Mouse (Mus musculus) heart, embryonic 14.5 days (tissue): ENCODE results near the gene Mapk11. TPM values are rescaled to one million over a fixed set of nuclear protein-coding genes. Genes with fewer than 3 reads are reported as not detected.
A peak's percentile ranks its signal among the peaks of the same experiment; 100 is the strongest.

Source experiments
- ATAC-seq: fragments of 200-750 bp; cut with Nextera tagmentation; 2 replicates; pipeline ENCODE4 v1.8.0; 2017; ENCODE audit warnings: low read depth, moderate TSS enrichment; ENCODE audit not compliant: insufficient number of reproducible peaks, insufficient read depth, low FRiP score
- H3K27ac ChIP-seq, 2 experiments: fragments of 200-500 bp in 1 of 2; fragments of 300-500 bp in 1 of 2; sonication (generic) in 1 of 2; replicated peaks in 1 of 2; 2 replicates each; pipeline ENCODE4 v1.5.1; 2012 to 2014; ENCODE audit warnings: low read depth in 2 of 2, low read length in 2 of 2, control low read depth in 1 of 2, mild to moderate bottlenecking in 1 of 2, mixed read lengths in 1 of 2; ENCODE audit not compliant: control insufficient read depth in 1 of 2, insufficient read depth in 1 of 2
- H3K27me3 ChIP-seq: fragments of 300-500 bp; sonication (generic); 2 replicates; pipeline ENCODE4 v1.6.1; 2014; ENCODE audit warnings: mild to moderate bottlenecking, low read length, control low read depth; ENCODE audit not compliant: control insufficient read depth, insufficient read depth
- H3K36me3 ChIP-seq: fragments of 300-500 bp; sonication (generic); 2 replicates; pipeline ENCODE4 v1.6.1; 2014; ENCODE audit warnings: mild to moderate bottlenecking, control low read depth, low read length, mixed read lengths; ENCODE audit not compliant: control insufficient read depth, insufficient read depth
- H3K4me1 ChIP-seq, 2 experiments: fragments of 200-500 bp in 1 of 2; fragments of 300-500 bp in 1 of 2; sonication (generic) in 1 of 2; 2 replicates each; pipeline ENCODE4 v1.6.1; 2012 to 2014; ENCODE audit warnings: low read length in 2 of 2, control low read depth in 1 of 2, mixed read lengths in 1 of 2; ENCODE audit not compliant: control insufficient read depth in 2 of 2, insufficient read depth in 2 of 2
- H3K4me2 ChIP-seq: fragments of 300-500 bp; sonication (generic); 2 replicates; pipeline ENCODE4 v1.6.1; 2014; ENCODE audit warnings: mild to moderate bottlenecking, low read length
- H3K4me3 ChIP-seq, 2 experiments: fragments of 200-500 bp in 1 of 2; fragments of 300-500 bp in 1 of 2; sonication (generic) in 1 of 2; 2 replicates each; pipeline ENCODE4 v1.5.1; 2012 to 2014; ENCODE audit warnings: low read length in 2 of 2, mild to moderate bottlenecking in 2 of 2, control low read depth in 1 of 2, low read depth in 1 of 2, moderate library complexity in 1 of 2; ENCODE audit not compliant: control insufficient read depth in 1 of 2, insufficient read depth in 1 of 2
- H3K9ac ChIP-seq: fragments of 300-500 bp; sonication (generic); 2 replicates; pipeline ENCODE4 v1.6.1; 2014; ENCODE audit warnings: mild to moderate bottlenecking, low read length
- H3K9me3 ChIP-seq: fragments of 300-500 bp; sonication (generic); 2 replicates; pipeline ENCODE4 v1.6.1; 2016; ENCODE audit warnings: low read length, control low read depth; ENCODE audit not compliant: control insufficient read depth
- WGBS: fragments of 180-500 bp; shearing (Covaris S2); extraction: QIAGEN DNeasy Blood & Tissue Kit; methylation state at CpG from one replicate; pipeline ENCODE4 v1.1.7; 2014; 5-methylcytosine and 5-hydroxymethylcytosine counted together
- polyA plus RNA-seq: library from polyadenylated mRNA; unstranded; fragments of >200 nt; fragmentation: Nextera tagmentation; extraction: Ambion mirVana; gene quantifications from 2 replicates; pipeline ENCODE4 v1.2.1, GENCODE M21; 2014

Gene Mapk11
- polyA plus RNA-seq, 1 experiment from 2014 or later, result 3.2 TPM

DNA sequence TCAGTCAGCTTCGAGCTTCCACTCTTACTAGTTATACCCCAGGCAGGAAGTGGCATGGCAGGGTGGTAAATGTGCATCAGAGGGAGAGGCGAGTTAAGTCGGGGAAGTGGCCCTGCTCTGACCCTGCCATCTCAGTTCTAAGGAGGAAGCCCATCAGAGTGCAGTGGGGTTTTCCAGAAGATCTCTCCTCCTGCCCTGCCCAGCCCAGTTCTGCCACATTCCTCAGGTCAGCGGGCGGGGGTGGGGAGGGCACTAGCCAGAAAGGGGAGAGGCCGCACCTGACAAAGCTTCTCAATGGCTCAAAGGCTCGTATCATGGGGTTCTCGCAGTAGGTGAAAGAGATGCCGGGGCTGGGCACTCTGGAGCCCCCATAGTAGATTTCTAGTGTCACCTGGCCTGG is 12.0 kb upstream of the Mapk11 start:
- ATAC-seq, result no peak
- no peak overlapping the region for H3K27ac ChIP-seq
- no peaks in the 10 kb centered on the region for H3K27me3 ChIP-seq
- H3K4me1 ChIP-seq, result no peaks in the 10 kb centered on the region
- H3K9me3 ChIP-seq, result no peaks in the 10 kb centered on the region
- peaks cover 100% of the 10 kb centered on the region for H3K36me3 ChIP-seq
- WGBS, result 86% methylated on average over 9 of the region's 9 CpGs
- no peak overlapping the region for H3K4me3 ChIP-seq
- no peak overlapping the region for H3K4me2 ChIP-seq
- no peak overlapping the region for H3K9ac ChIP-seq

DNA sequence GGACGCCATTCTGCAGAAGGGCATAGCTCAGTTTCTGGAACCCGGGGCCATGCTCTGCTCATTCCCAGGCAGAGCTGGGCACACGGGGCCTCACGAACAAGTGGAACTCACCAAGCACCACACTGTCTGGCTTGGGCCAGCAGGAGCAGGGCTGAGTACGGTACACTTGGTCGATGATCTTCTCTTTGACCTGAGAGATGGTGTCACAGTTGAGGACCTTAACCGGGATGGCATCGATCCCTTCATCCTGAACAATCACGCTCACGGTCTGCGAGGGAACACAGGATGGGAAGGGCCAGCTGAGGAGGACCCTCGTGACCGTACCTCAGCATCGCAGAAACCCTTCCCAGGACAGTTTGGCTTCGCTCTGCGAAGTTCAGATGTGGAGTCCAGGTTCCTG is 9.1 kb upstream of the Mapk11 start:
- Histone ChIP-seq H3K4me1 (no peaks in the 10 kb centered on the region), H3K27ac (no peak overlapping the region), H3K4me2 (no peak overlapping the region), H3K9ac (no peak overlapping the region), H3K36me3 (peaks cover 100% of the 10 kb centered on the region), H3K9me3 (no peaks in the 10 kb centered on the region), H3K4me3 (no peak overlapping the region), H3K27me3 (no peaks in the 10 kb centered on the region)
- no peak for ATAC-seq
- 90% methylated on average over 16 of the region's 16 CpGs for WGBS

DNA sequence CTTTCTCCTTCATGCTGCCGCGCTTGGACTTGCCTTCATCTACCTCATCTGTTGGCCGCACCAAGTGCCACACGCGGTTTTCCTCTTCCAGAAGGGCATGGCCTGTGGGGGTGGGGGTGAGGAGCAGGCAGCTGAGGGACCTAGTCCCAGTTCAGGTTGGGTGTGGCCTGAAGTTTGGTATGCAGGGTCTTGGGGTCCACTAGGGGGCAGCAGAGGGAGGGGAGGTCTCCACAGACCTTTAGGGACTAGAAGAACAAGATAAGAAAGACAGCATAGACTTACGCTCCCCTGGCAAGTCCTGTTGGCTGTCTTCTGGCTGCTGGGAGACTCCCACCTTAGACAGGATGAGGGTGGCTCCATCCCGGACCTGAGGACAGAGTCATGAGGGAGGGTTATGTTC is 8.5 kb upstream of the Mapk11 start:
- no peak overlapping the region for H3K27ac ChIP-seq
- peaks cover 97% of the 10 kb centered on the region for H3K36me3 ChIP-seq
- no peak overlapping the region for H3K4me3 ChIP-seq
- no peaks in the 10 kb centered on the region for H3K9me3 ChIP-seq
- no peaks in the 10 kb centered on the region for H3K4me1 ChIP-seq
- no peak overlapping the region for H3K9ac ChIP-seq
- no peak for ATAC-seq
- WGBS, result 56% methylated on average over 7 of the region's 7 CpGs
- no peaks in the 10 kb centered on the region for H3K27me3 ChIP-seq
- no peak overlapping the region for H3K4me2 ChIP-seq

DNA sequence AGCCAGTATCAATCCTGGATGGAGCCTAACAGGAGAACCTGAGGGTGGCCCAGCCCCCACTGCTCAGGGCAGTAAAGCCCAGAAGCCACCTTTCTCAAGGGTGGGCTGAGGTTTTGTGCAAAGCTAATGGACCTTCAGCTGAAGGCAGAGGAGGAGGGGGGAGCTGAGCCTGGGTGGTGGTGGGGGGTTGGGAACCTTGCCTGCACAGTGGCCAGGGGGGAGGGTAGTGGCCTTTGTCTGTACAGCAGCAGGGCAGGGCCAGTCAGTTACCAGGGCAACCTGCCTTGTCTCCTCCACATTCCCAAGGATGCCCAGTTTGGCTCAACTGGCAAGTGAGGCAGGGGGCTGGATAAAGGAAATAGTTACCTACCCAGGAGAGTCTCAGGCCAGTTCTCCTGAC is 2.9 kb upstream of the Mapk11 start:
- Histone ChIP-seq H3K27ac (no peak overlapping the region), H3K4me3 (no peak overlapping the region), H3K9me3 (no peaks in the 10 kb centered on the region), H3K4me1 (peaks cover 4 to 10% of the 10 kb centered on the region in 2 experiments), H3K36me3 (peaks cover 41% of the 10 kb centered on the region), H3K9ac (no peak overlapping the region), H3K4me2 (no peak overlapping the region), H3K27me3 (peaks cover 25% of the 10 kb centered on the region)
- no peak for ATAC-seq

DNA sequence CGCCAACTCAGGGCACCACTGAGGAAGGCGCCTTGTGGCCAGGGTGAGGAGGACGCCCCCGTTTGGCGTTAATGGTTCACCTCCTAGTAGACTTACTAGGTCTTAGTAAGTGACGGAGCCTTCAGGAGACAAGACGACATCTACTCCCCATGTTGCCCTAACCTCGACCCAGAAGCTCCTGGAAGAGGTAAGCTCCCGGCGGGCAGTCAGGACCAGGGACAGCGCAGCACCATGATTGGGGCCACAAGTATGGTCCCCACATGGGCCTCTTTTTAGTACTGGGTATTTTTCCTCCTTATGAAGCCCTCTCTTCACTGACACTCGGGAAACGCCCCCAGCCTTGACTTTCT is 588 bp upstream of the Mapk11 start:
- Histone ChIP-seq H3K4me3 (peak overlapping the region; percentile 14 to 70; a peak in 3 of 4 replicates), H3K4me1 (peaks cover 9 to 19% of the 10 kb centered on the region in 2 experiments), H3K27ac (no peak overlapping the region), H3K27me3 (peaks cover 47% of the 10 kb centered on the region), H3K36me3 (peaks cover 18% of the 10 kb centered on the region), H3K9me3 (no peaks in the 10 kb centered on the region), H3K9ac (0 out of 2 replicates have a peak overlapping the region, but pooled peaks have one; percentile 76), H3K4me2 (peak overlapping the region; percentile 96)
- no peak for ATAC-seq
- WGBS, result 1% methylated on average over 13 of the region's 13 CpGs

DNA sequence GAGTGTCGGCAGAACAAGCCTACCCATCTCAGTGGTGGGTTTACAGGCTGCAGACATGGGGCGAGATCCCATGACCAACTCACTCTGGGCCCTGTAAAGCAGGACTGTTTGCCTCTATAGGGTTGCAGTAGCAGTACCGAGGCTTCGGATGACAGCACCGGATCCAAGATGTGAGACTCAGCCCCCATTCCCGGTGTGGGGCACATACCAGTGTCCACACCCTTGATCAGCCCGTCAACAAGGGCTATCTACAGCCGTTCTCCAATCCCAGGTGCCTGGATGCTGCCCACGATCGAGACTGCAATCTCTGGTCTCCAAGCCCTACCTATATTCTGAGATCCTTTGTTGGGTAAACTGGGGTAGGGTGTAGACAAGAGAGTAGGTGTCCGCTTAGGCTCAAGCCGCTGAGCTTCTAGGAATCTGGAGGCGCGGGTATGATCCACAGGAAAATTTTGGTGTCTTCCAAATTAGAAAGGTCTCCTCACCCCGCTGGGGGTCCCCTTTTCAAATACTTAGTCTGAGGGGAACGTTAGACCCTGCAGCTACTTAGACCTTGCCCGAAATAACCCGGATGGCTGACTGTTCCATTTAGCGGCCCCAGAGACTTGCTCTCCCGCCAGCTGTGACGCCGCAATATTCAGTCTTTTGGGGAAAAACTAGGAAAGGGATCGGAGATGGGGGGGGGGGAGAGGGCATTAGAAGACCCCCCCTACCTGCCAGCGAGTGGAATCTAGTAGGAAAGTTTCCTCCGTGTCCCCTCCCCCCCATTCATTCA is 745 bp downstream of the Mapk11 start:
- ATAC-seq, result no peak
- Histone ChIP-seq H3K4me1 (peaks cover 9 to 19% of the 10 kb centered on the region in 2 experiments), H3K27me3 (peaks cover 48% of the 10 kb centered on the region), H3K9ac (peak overlapping the region; percentile 76), H3K4me3 (peak overlapping the region; percentile 61 to 70), H3K36me3 (peaks cover 4% of the 10 kb centered on the region), H3K9me3 (no peaks in the 10 kb centered on the region), H3K27ac (no peak overlapping the region), H3K4me2 (peak overlapping the region; percentile 96)
- WGBS, result 5% methylated on average over 24 of the region's 25 CpGs

DNA sequence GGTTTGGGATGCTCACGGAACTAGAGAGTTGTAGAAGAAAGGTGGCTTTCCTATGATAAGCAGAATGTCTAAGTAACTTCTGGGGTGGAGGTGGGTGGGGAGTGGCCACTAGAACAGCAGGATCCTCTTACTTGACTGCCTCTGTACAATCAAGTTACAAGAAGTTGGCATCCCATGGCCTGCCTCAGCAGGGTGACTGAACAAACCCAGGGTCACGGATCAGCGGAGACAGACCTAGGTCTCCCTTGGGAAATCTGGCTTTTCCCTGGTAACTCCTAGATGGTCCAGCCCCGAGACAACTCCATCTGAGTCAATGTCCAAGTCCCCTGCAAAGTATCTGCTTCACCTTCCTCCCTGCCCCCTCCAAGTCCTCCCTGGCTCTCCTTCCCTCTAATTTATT is 1.5 kb downstream of the Mapk11 start:
- Histone ChIP-seq H3K4me3 (no peak overlapping the region), H3K36me3 (no peaks in the 10 kb centered on the region), H3K4me1 (peaks cover 9 to 19% of the 10 kb centered on the region in 2 experiments), H3K27ac (no peak overlapping the region), H3K9me3 (no peaks in the 10 kb centered on the region), H3K27me3 (peaks cover 52% of the 10 kb centered on the region), H3K9ac (no peak overlapping the region), H3K4me2 (no peak overlapping the region)
- WGBS, result 62% methylated on average over 4 of the region's 4 CpGs
- no peak for ATAC-seq

DNA sequence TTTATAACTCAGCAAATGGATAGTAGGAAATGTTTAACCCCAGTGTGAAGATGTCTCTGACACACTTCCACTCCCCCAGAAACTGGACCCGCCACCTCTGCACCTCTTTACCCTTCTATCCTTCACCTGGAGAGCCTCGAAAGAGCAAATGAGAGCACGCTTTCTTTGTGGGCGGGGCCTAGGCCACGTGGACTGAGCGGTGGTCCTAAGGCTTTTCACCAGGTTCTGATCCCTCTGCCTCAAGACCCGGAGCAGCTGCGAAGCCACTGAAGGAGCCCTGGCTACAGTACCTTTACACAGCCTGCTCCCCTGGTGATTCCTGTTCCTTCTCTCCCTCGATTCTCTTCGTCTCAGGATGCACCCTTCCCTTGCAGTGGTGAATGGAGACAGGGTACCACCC is 2.0 kb downstream of the Mapk11 start:
- no peaks in the 10 kb centered on the region for H3K36me3 ChIP-seq
- peaks cover 52% of the 10 kb centered on the region for H3K27me3 ChIP-seq
- H3K9me3 ChIP-seq, result no peaks in the 10 kb centered on the region
- H3K4me2 ChIP-seq, result peak overlapping the region; percentile 52; the same call in 1 of the 2 replicates
- WGBS, result 24% methylated on average over 10 of the region's 10 CpGs
- H3K4me1 ChIP-seq, result peaks cover 9 to 19% of the 10 kb centered on the region in 2 experiments
- H3K9ac ChIP-seq, result no peak overlapping the region
- no peak overlapping the region for H3K27ac ChIP-seq
- ATAC-seq, result no peak
- no peak overlapping the region for H3K4me3 ChIP-seq
